Mouse (Mus musculus): Measurements from ENCODE around the gene Lilra6. TPM values are rescaled to one million over a fixed set of nuclear protein-coding genes. Genes with fewer than 3 reads are reported as not detected.
"Not testable (repeated sequence)": the region's sequence is repeated elsewhere in the genome, so short reads cannot be mapped to it uniquely, and the experiment has no call there.

The Lilra6 gene
- total and polyA plus RNA-seq, 3 experiments: 0.04 to 0.19 TPM; not detected in 1

DNA sequence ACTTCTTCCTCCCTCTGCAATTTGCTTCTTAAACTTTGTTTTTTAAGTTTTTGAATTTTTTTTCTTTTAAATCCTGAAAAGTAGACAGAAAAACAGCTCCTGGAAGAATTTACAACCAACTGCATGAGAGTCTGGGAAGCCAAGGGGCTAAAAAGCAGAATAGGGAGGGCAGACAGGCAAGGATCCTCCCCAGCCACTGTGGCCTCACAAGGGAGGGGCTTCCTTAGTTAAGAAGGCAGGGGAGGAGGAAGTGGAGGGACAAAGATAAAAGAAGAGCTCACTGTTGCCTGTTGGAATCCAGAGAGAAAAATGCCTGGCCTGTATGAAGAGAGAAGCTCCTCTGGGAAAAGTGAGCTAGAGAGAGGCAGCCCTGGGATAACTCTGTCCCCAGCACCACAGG lies 20.2 kb upstream of the Lilra6 start:
- H3K27ac ChIP-seq (ENCODE audit: control insufficient read depth, low read depth, low read length); H3K36me3 ChIP-seq (ENCODE audit: control insufficient read depth in 1 of 2, insufficient read depth in 2 of 2, low read length in 2 of 2); H3K27me3 ChIP-seq (ENCODE audit: control insufficient read depth in 1 of 2, insufficient read depth in 2 of 2, low read length in 2 of 2); H3K9me3 ChIP-seq (replicated peaks; ENCODE audit: insufficient read depth, low read length); H3K4me3 ChIP-seq (ENCODE audit: control insufficient read depth in 1 of 2, insufficient read depth in 1 of 2, low read depth in 2 of 2, low read length in 2 of 2); H3K79me2 ChIP-seq (ENCODE audit: control insufficient read depth, insufficient read depth, low read length, poor library complexity); H3K4me1 ChIP-seq (ENCODE audit: control insufficient read depth in 1 of 2, insufficient read depth in 2 of 2, low read length in 2 of 2): not testable (repeated sequence)
- peak; percentile 48; the same call in 1 of the 2 replicates for TF ChIP-seq TBP (IDR thresholded peaks at IDR 0.05; ENCODE audit: low read depth, low read length)
- 0 out of 2 replicates have a peak, but pooled peaks have one; percentile 17 for TF ChIP-seq GATA1 (IDR thresholded peaks at IDR 0.05; ENCODE audit: low read depth, low read length)
- peak in 1 of 2 experiments; percentile 30; a peak in 1 of 4 replicates for TF ChIP-seq POLR2A (IDR thresholded peaks at IDR 0.05; ENCODE audit: control insufficient read depth in 1 of 2, insufficient read depth in 1 of 2, low read depth in 1 of 2, low read length in 2 of 2, poor library complexity in 1 of 2)
- peak; percentile 70 for DNase-seq (ENCODE audit: low read depth, low spot score)
- H3K9ac ChIP-seq (ENCODE audit: control insufficient read depth, low read depth, low read length, poor library complexity, severe bottlenecking): 0 out of 2 replicates have a peak overlapping the region, but pooled peaks have one; percentile 2

DNA sequence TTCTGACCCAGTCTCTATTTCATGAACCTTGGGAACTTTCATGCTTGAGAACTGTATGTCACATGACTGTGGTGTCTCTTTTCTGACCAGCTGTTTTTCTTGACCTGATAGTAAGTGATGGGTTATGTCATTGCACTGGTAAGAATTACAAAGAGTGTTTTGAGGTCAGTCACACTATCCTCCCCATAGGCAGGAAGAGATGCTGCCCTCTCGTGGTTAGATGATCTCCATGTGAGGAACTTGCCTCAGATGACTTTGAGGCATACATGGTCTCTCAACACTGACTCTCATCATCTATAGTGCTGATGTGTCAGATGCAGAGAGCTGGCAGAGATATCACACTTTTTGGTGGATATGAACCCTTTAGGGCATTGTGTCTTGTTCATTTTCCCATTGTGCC lies 11.6 kb downstream of the Lilra6 start:
- peak; percentile 70 for DNase-seq (ENCODE audit: low read depth, low spot score)
- Histone ChIP-seq H3K9me3 (replicated peaks; ENCODE audit: insufficient read depth, low read length) (no peaks in the 10 kb centered on the region), H3K36me3 (ENCODE audit: control insufficient read depth in 1 of 2, insufficient read depth in 2 of 2, low read length in 2 of 2) (peaks cover 0 to 5% of the 10 kb centered on the region in 2 experiments; a peak in 2 of 4 replicates), H3K9ac (ENCODE audit: control insufficient read depth, low read depth, low read length, poor library complexity, severe bottlenecking) (no peak overlapping the region), H3K4me1 (ENCODE audit: control insufficient read depth in 1 of 2, insufficient read depth in 2 of 2, low read length in 2 of 2) (peaks cover 0 to 3% of the 10 kb centered on the region in 2 experiments; a peak in 3 of 4 replicates), H3K4me3 (ENCODE audit: control insufficient read depth in 1 of 2, insufficient read depth in 1 of 2, low read depth in 2 of 2, low read length in 2 of 2) (no peak overlapping the region), H3K27ac (ENCODE audit: control insufficient read depth, low read depth, low read length) (no peak overlapping the region), H3K27me3 (ENCODE audit: control insufficient read depth in 1 of 2, insufficient read depth in 2 of 2, low read length in 2 of 2) (no peaks in the 10 kb centered on the region; a peak in 1 of 4 replicates), H3K79me2 (ENCODE audit: control insufficient read depth, insufficient read depth, low read length, poor library complexity) (no peaks in the 10 kb centered on the region)
- peak; percentile 64 for TF ChIP-seq RAD21 (IDR thresholded peaks at IDR 0.05; ENCODE audit: low read depth, low read length)
- peak; percentile 89 for TF ChIP-seq SMC3 (IDR thresholded peaks at IDR 0.05; ENCODE audit: low read depth, low read length)
- TF ChIP-seq UBTF (IDR thresholded peaks at IDR 0.05; ENCODE audit: borderline replicate concordance, insufficient read depth, low read depth, low read length): no peak
- no peak for TF ChIP-seq USF1 (IDR thresholded peaks at IDR 0.05; ENCODE audit: low read depth, low read length)
- peak; percentile 68 for TF ChIP-seq ZC3H11A (IDR thresholded peaks at IDR 0.05; ENCODE audit: low read depth, low read length)
- TF ChIP-seq SIN3A (IDR thresholded peaks at IDR 0.05; ENCODE audit: low read length): 0 out of 2 replicates have a peak, but pooled peaks have one; percentile 22
- peak; percentile 61 to 76 (median 72) for TF ChIP-seq CTCF (IDR thresholded peaks at IDR 0.05 in 2 of 3, conservative IDR thresholded peaks at IDR 0.05 in 1 of 3; ENCODE audit: control insufficient read depth in 1 of 3, insufficient read depth in 1 of 3, low read depth in 2 of 3, low read length in 3 of 3, poor library complexity in 1 of 3, severe bottlenecking in 1 of 3)

DNA sequence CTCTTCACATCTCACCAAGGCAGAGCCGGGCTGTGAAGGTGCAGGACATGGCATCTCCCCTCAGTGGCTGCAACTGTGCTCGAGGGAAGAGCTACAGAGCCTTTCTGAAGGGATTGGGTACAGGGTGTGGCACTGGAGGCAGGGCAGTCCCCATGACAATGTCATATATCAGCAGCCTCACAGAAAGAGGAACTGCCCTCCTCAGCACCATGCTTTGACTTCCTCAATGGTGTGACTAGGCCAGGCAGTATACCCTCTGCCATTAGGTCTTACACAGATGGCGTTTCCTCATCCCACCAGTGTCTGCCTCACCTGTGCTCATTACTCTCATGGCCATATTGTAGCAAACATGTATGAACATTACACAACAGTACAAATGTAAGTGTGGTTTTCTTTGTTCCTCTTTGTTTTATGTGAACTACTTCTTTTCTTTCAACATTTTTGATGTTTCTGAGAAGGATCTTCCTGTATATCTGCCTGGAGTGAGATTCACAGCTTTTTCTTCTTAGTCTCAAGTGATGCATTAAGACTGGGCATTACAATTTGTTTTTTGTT lies 17.2 kb downstream of the Lilra6 start, which contains the start of gene Gm14548:
TSS of gene Gm14548 (minus strand) at position 85 of the 555 bp plus-strand sequence.
- not testable (repeated sequence) for H3K4me3 ChIP-seq (ENCODE audit: control insufficient read depth in 1 of 2, insufficient read depth in 1 of 2, low read depth in 2 of 2, low read length in 2 of 2); H3K27me3 ChIP-seq (ENCODE audit: control insufficient read depth in 1 of 2, insufficient read depth in 2 of 2, low read length in 2 of 2); H3K9me3 ChIP-seq (replicated peaks; ENCODE audit: insufficient read depth, low read length); H3K9ac ChIP-seq (ENCODE audit: control insufficient read depth, low read depth, low read length, poor library complexity, severe bottlenecking); H3K36me3 ChIP-seq (ENCODE audit: control insufficient read depth in 1 of 2, insufficient read depth in 2 of 2, low read length in 2 of 2); H3K4me1 ChIP-seq (ENCODE audit: control insufficient read depth in 1 of 2, insufficient read depth in 2 of 2, low read length in 2 of 2); H3K79me2 ChIP-seq (ENCODE audit: control insufficient read depth, insufficient read depth, low read length, poor library complexity); H3K27ac ChIP-seq (ENCODE audit: control insufficient read depth, low read depth, low read length)
- peak; percentile 90 for DNase-seq (ENCODE audit: low read depth, low spot score)
- TF ChIP-seq MAX (IDR thresholded peaks at IDR 0.05; ENCODE audit: low read length): peak; percentile 37; the same call in 1 of the 2 replicates
- peak; percentile 23; the same call in 1 of the 2 replicates for TF ChIP-seq MXI1 (IDR thresholded peaks at IDR 0.05; ENCODE audit: low read depth, low read length)
- 0 out of 2 replicates have a peak, but pooled peaks have one; percentile 20 for TF ChIP-seq ELF1 (IDR thresholded peaks at IDR 0.05; ENCODE audit: low read depth, low read length)
- TF ChIP-seq MYC (IDR thresholded peaks at IDR 0.05; ENCODE audit: low read depth, low read length): peak; percentile 45; the same call in 1 of the 2 replicates
- TF ChIP-seq EP300 (IDR thresholded peaks at IDR 0.05; ENCODE audit: low read depth in 1 of 2, low read length in 2 of 2): peak in 1 of 2 experiments; percentile 66; a peak in 2 of 4 replicates
- TF ChIP-seq TBP (IDR thresholded peaks at IDR 0.05; ENCODE audit: low read depth, low read length): peak; percentile 65

DNA sequence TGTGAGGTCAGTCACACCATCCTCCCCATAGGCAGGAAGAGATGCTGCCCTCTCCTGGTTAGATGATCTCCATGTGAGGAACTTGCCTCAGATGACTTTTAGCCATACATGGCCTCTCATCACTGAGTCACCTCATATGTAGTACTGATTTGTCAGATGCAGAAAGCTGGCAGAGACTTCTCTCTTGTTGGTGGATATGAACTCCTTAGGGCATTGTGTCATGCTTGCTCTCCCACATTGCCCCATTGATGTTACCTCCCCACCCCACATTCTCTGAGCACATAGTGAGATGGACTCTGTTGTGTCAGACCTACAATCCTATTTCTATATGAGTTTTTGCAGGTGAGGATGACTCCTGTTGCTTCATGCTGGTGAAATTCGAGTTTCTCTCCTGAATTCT lies 40.3 kb downstream of the Lilra6 start:
- not testable (repeated sequence) for H3K36me3 ChIP-seq (ENCODE audit: control insufficient read depth in 1 of 2, insufficient read depth in 2 of 2, low read length in 2 of 2); H3K27me3 ChIP-seq (ENCODE audit: control insufficient read depth in 1 of 2, insufficient read depth in 2 of 2, low read length in 2 of 2); H3K4me3 ChIP-seq (ENCODE audit: control insufficient read depth in 1 of 2, insufficient read depth in 1 of 2, low read depth in 2 of 2, low read length in 2 of 2); DNase-seq (ENCODE audit: low read depth, low spot score); H3K9me3 ChIP-seq (replicated peaks; ENCODE audit: insufficient read depth, low read length); H3K27ac ChIP-seq (ENCODE audit: control insufficient read depth, low read depth, low read length); H3K9ac ChIP-seq (ENCODE audit: control insufficient read depth, low read depth, low read length, poor library complexity, severe bottlenecking); H3K4me1 ChIP-seq (ENCODE audit: control insufficient read depth in 1 of 2, insufficient read depth in 2 of 2, low read length in 2 of 2); H3K79me2 ChIP-seq (ENCODE audit: control insufficient read depth, insufficient read depth, low read length, poor library complexity)

Measured in MEL (cell line).